Mouse (Mus musculus) stomach, embryonic 16.5 days (tissue): ENCODE measurements around the gene Dppa5a. TPM values are rescaled to one million over a fixed set of nuclear protein-coding genes. Genes with fewer than 3 reads are reported as not detected.

Experiments
- ATAC-seq: fragments of 200-750 bp; cut with Nextera tagmentation; 2 replicates; pipeline ENCODE4 v1.8.0; 2017; ENCODE audit warnings: moderate number of reproducible peaks, moderate TSS enrichment; ENCODE audit not compliant: insufficient read depth, low FRiP score
- H3K27ac ChIP-seq: fragments of 300-500 bp; sonication (generic); 2 replicates; pipeline ENCODE4 v1.5.1; 2014; ENCODE audit warnings: low read length
- H3K27me3 ChIP-seq: fragments of 300-500 bp; sonication (generic); 2 replicates; pipeline ENCODE4 v1.6.1; 2014; ENCODE audit warnings: low read length, control low read depth, mixed read lengths; ENCODE audit not compliant: control insufficient read depth, insufficient read depth
- H3K36me3 ChIP-seq: fragments of 300-500 bp; sonication (generic); 2 replicates; pipeline ENCODE4 v1.6.1; 2014; ENCODE audit warnings: low read length; ENCODE audit not compliant: control insufficient read depth, insufficient read depth
- H3K4me1 ChIP-seq: fragments of 300-500 bp; sonication (generic); 2 replicates; pipeline ENCODE4 v1.6.1; 2014; ENCODE audit warnings: low read length, control low read depth, mixed read lengths; ENCODE audit not compliant: control insufficient read depth, insufficient read depth
- H3K4me2 ChIP-seq: fragments of 300-500 bp; sonication (generic); 2 replicates; pipeline ENCODE4 v1.6.1; 2014; ENCODE audit warnings: low read depth, low read length, mixed read lengths
- H3K4me3 ChIP-seq: fragments of 300-500 bp; sonication (generic); replicated peaks from 2 replicates; pipeline ENCODE4 v1.5.1; 2014; ENCODE audit warnings: mild to moderate bottlenecking, low read length
- H3K9ac ChIP-seq: fragments of 300-500 bp; sonication (generic); 2 replicates; pipeline ENCODE4 v1.6.1; 2014; ENCODE audit warnings: low read length
- H3K9me3 ChIP-seq: fragments of 300-500 bp; sonication (generic); replicated peaks from 2 replicates; pipeline ENCODE4 v1.6.1; 2016; ENCODE audit warnings: low read length, control low read depth; ENCODE audit not compliant: control insufficient read depth
- WGBS: fragments of 180-500 bp; shearing (Covaris S2); extraction: QIAGEN DNeasy Blood & Tissue Kit; methylation state at CpG from one replicate; pipeline ENCODE4 v1.1.7; 2014; 5-methylcytosine and 5-hydroxymethylcytosine counted together
- polyA plus RNA-seq: library from polyadenylated mRNA; unstranded; fragments of >200 nt; fragmentation: Nextera tagmentation; extraction: Ambion mirVana; gene quantifications from 2 replicates; pipeline ENCODE4 v1.2.1, GENCODE M21; 2015

Gene Dppa5a
- polyA plus RNA-seq, 1 experiment from 2014 or later: 0.23 TPM

DNA sequence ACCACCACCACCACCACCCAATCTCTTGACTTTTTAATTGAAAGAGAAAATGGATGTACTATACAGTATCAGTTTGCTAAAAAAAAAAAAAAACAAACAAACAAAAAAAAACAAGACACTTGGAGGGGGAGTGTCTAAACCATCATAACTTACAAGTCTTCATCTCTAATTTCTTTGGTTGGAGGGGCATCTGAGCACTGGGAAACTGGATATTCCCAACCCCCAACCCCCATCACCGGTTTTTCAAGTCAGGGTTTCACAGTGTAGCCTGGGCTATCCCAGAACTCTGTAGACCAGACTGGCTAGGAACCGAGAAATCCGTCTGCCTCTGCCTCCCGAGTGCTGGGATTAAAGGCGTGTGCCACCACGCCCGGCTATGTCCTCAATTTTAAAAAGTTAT is 1.8 kb upstream of the Dppa5a start:
- H3K27me3 ChIP-seq: no peaks in the 10 kb centered on the region
- H3K36me3 ChIP-seq: no peaks in the 10 kb centered on the region
- H3K4me1 ChIP-seq: no peaks in the 10 kb centered on the region; the same call in 1 of the 2 replicates
- no peak for ATAC-seq
- no peaks in the 10 kb centered on the region for H3K9me3 ChIP-seq
- no peak overlapping the region for H3K9ac ChIP-seq
- no peak overlapping the region for H3K4me3 ChIP-seq
- H3K4me2 ChIP-seq: no peak overlapping the region
- H3K27ac ChIP-seq: no peak overlapping the region
- 83% methylated on average over 7 of the region's 7 CpGs for WGBS

DNA sequence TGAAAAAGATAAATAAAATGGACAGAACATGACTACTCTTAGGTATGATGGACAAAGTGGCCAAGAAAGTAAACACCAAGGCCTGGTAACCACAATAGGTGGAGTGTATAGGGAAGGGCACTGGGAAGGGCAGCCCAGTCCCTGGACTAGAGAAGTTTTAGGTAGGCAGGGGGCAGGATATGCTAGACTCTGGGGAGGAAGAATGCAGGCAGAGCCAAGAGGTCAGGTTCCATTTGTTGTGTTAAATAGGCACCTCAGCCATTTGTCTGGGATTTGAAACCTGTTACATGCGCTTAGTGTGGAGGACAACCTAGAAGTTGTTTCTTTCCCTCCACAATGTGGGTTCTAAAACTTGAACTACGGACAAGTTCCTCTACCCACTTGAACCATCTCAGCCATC is 1.4 kb upstream of the Dppa5a start:
- H3K9me3 ChIP-seq: no peaks in the 10 kb centered on the region
- H3K27me3 ChIP-seq: no peaks in the 10 kb centered on the region
- H3K4me2 ChIP-seq: no peak overlapping the region
- H3K27ac ChIP-seq: no peak overlapping the region
- no peaks in the 10 kb centered on the region for H3K36me3 ChIP-seq
- 82% methylated on average over 2 of the region's 2 CpGs for WGBS
- no peak for ATAC-seq
- H3K4me1 ChIP-seq: no peaks in the 10 kb centered on the region; the same call in 1 of the 2 replicates
- no peak overlapping the region for H3K9ac ChIP-seq
- no peak overlapping the region for H3K4me3 ChIP-seq

DNA sequence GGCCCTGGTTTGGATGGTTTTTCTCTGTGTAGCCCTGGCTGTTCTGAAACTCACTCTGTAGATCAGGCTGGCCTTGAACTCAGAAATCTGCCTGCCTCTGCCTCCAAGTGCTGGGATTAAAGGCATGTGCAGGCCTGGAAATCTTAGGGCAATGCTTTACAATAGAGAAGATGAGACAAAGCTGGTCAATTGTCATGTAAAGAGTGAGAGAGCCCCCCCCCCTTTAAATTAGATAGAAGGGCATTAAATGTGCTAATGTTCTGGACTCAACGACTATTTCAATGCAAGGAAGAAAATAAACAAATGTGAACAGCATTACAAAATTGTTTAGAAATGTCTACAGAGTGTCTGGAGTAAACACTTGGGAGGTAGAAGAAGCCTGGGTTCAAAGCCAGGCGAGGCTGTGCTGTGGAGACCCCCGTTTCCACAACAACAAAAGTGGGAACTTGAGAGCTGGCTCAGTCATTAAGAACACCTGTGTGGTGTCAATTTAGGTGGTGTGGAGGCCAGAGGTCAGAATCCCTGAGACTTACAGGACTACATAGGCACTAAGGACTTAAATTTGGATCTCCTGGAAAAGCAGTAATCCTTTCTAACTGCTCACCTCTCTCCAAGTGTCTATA is 805 bp upstream of the Dppa5a start:
- Histone ChIP-seq H3K9me3 (no peaks in the 10 kb centered on the region), H3K36me3 (no peaks in the 10 kb centered on the region), H3K9ac (no peak overlapping the region), H3K27me3 (no peaks in the 10 kb centered on the region), H3K27ac (no peak overlapping the region), H3K4me1 (no peaks in the 10 kb centered on the region; the same call in 1 of the 2 replicates), H3K4me3 (no peak overlapping the region), H3K4me2 (no peak overlapping the region)
- WGBS: 67% methylated on average over 3 of the region's 3 CpGs
- no peak for ATAC-seq

DNA sequence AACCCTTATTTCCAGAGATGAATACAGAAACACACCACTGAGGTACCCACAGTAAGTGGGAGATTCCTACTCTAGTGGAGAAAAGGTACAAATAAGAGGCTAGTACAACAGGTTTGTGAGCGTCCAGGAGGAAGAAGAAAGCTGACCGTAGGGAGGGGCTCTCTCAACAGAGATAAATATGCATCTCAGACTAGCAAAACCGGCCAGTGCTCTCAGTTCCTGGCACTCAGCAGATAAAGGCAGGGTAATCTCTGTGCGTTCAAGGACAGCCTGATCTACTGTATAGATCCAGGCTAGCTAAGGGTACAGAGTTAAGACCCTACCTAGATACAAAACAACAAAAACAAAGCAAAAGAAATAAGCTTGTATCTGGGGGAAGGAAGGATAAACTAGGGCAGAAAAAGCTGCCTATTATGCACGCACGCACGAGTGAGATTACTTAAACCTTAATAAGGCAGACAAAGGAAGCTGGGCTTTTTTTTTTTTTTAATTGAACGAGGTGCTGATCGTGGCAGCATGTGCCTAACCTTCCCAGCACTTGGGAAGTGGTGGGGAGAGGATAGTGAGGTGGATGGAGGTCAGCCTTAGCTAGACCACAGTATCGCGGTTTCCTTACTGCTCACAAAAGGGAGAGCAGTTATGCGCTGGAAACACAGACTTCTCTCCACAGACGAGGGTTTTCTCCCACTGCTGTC is 2.0 kb downstream of the Dppa5a start:
- Histone ChIP-seq H3K4me3 (no peak overlapping the region), H3K9me3 (no peaks in the 10 kb centered on the region), H3K27ac (no peak overlapping the region), H3K4me2 (no peak overlapping the region), H3K27me3 (no peaks in the 10 kb centered on the region), H3K4me1 (no peaks in the 10 kb centered on the region; the same call in 1 of the 2 replicates), H3K9ac (no peak overlapping the region), H3K36me3 (no peaks in the 10 kb centered on the region)
- no peak for ATAC-seq
- WGBS: 64% methylated on average over 13 of the region's 13 CpGs

DNA sequence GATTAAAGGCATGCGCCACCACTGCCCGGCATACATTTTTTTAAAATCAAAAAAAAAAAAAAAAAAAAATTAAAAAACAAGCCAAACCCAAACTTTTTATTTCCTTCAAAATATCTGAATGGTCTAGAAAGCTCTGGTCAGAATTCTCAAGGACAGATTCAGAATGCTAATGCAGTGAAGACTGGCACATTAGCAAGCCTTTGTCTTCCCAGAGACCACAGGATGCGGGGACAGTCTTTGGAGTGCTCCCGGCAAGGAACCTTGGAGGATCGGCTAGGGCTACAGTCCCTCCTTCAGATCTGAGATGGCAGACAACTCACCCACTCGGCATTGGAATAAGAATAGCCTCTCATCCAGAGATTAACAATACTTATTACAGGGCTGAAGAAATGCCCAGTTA is 3.3 kb downstream of the Dppa5a start:
- H3K27me3 ChIP-seq: no peaks in the 10 kb centered on the region
- no peak overlapping the region for H3K4me2 ChIP-seq
- no peak overlapping the region for H3K9ac ChIP-seq
- 90% methylated on average over 6 of the region's 6 CpGs for WGBS
- ATAC-seq: no peak
- no peaks in the 10 kb centered on the region for H3K9me3 ChIP-seq
- no peaks in the 10 kb centered on the region; the same call in 1 of the 2 replicates for H3K4me1 ChIP-seq
- no peak overlapping the region for H3K4me3 ChIP-seq
- no peaks in the 10 kb centered on the region for H3K36me3 ChIP-seq
- no peak overlapping the region for H3K27ac ChIP-seq

DNA sequence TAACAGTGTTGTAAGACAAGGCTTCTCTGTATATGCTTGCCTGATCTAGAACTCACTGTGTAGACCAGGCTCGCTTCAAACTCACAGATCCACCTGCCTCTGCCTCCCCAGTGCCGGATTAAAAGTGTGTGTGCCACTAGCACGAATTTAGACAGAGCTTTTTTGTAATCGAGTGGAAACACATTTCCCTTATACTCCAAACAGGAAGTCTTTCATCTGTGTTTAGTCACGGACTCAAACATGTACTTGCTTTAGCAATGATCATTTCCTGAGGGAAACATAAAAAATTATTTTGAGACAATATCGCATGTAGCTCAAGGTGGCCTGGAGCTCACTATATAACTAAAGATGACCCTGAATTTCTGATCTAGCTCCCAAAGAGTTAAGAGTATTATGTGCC is 4.6 kb downstream of the Dppa5a start:
- Histone ChIP-seq H3K36me3 (no peaks in the 10 kb centered on the region), H3K27me3 (no peaks in the 10 kb centered on the region), H3K27ac (no peak overlapping the region), H3K4me1 (no peaks in the 10 kb centered on the region; the same call in 1 of the 2 replicates), H3K4me2 (no peak overlapping the region), H3K9me3 (no peaks in the 10 kb centered on the region), H3K4me3 (no peak overlapping the region), H3K9ac (no peak overlapping the region)
- WGBS: 61% methylated on average over 6 of the region's 6 CpGs
- no peak for ATAC-seq

DNA sequence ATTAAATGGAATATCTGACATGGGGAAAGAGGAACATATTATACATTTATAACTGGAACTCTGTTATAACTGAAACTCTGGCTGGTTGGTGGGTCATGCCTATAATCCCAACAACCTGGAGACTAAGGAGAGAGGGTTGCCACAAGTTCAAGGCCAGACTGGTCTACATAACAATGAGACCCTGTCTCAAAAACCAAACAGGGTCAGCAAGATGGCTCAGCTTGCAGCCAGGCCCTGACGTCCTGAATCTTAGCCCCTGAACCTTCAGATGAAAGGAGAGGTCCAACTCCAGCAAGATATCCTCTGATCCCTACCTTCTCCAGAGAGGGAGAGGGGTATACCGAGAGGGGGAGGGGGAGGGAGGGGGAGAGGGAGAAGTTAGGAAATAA is 7.5 kb downstream of the Dppa5a start:
- 47% methylated on average over 2 of the region's 2 CpGs for WGBS
- Histone ChIP-seq H3K27me3 (no peaks in the 10 kb centered on the region), H3K9me3 (no peaks in the 10 kb centered on the region), H3K27ac (no peak overlapping the region), H3K4me3 (no peak overlapping the region), H3K9ac (no peak overlapping the region), H3K36me3 (no peaks in the 10 kb centered on the region), H3K4me1 (no peaks in the 10 kb centered on the region), H3K4me2 (no peak overlapping the region)
- no peak for ATAC-seq

DNA sequence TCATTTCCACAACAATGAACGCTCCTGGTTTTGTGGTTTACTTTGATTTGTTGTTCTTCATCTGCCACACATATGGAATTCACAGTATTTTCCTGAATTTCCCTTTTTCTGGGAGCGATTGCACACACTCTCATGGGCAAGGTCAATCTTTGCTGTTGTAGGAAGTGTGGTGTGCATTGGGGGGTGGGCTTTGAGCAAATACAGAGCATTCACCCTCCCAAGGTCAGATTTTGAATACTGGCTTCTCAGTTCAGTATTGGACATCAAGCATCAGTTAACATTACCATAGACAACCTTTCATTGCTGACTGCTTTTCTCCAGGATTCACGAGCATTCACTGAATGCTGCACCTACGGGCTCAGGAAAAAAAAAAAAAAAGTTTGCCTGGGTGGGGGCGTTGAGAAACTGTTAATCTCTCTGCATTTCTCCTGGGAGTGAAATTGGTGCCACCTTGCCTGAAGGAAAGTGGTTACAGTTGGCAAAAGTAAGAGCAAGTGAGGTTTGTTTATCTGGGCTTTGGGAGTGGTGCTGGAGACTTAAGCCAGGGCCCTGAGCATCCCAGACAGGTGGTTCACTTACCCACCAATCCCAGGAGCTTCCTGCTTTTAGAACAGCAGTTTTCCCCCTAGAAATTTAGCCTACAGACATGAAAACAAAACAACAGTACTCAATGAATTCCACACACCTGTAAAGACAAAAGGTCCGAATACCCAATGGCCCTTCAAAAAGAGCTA is 8.1 kb downstream of the Dppa5a start:
- WGBS: 78% methylated on average over 6 of the region's 6 CpGs
- H3K36me3 ChIP-seq: no peaks in the 10 kb centered on the region
- no peak for ATAC-seq

DNA sequence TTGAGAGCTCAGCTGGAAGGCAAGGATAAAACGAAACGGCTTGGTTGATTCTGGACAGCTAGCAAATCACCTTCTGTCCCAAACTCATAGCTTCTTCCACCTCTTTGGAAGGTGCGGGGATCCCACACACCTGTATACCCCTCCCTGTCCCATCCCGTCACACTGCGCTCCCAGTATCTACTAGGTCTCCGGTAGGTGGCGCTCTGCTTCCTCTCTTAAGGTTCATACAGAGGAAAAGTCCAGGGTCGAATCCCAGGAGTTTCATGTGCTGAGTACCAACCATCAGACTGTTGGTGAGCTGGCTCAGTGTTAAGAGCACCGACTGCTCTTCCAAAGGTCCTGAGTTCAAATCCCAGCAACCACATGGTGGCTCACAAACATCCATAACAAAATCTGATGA is 9.9 kb downstream of the Dppa5a start:
- no peak overlapping the region for H3K9ac ChIP-seq
- no peaks in the 10 kb centered on the region for H3K9me3 ChIP-seq
- H3K27ac ChIP-seq: no peak overlapping the region
- 15% methylated on average over 9 of the region's 9 CpGs for WGBS
- H3K4me2 ChIP-seq: no peak overlapping the region
- no peaks in the 10 kb centered on the region for H3K4me1 ChIP-seq
- no peak overlapping the region for H3K4me3 ChIP-seq
- H3K27me3 ChIP-seq: no peaks in the 10 kb centered on the region
- H3K36me3 ChIP-seq: no peaks in the 10 kb centered on the region
- ATAC-seq: no peak

More for the DNA sequence above, 8.1 kb downstream of the Dppa5a start:
- H3K9ac ChIP-seq: no peak overlapping the region
- H3K4me3 ChIP-seq: no peak overlapping the region
- H3K27me3 ChIP-seq: no peaks in the 10 kb centered on the region
- H3K4me2 ChIP-seq: no peak overlapping the region
- no peak overlapping the region for H3K27ac ChIP-seq
- no peaks in the 10 kb centered on the region for H3K4me1 ChIP-seq
- H3K9me3 ChIP-seq: no peaks in the 10 kb centered on the region
